Mouse (Mus musculus): Measurements from ENCODE around the gene Ubald1.

Ubald1 gene

GRCm38 (mm10) chr16:4871926-4872325 lies 8.2 kb downstream of the Ubald1 start:
- no peak for DNase-seq (ENCODE audit: low read depth, low spot score)

DNA sequence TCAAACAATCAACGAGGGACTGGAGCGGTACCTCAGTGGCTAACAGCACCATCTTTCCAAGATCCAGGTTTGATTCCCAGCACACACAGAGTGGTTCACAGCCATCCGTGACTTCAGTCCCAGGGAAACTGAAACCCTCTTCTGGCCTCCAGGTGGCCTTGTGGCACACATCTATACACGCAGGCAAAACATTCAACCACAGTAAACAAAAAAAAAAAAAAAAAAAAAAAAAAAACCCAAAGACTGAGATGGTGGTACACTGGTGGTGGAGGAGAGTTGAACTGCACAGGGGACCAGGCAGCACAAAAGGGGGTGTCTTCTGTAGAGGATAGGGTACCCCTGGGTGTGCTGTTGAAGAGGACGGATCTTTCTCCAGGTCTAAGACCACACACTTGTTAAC lies 9.6 kb downstream of the Ubald1 start:
- DNase-seq (ENCODE audit: low read depth, low spot score): no peak

GRCm38 (mm10) chr16:4866101-4866695 lies 13.9 kb downstream of the Ubald1 start:
- DNase-seq (ENCODE audit: low read depth, low spot score): no peak

GRCm38 (mm10) chr16:4863742-4864141 lies 16.4 kb downstream of the Ubald1 start:
- no peak for DNase-seq (ENCODE audit: low read depth, low spot score)

DNA sequence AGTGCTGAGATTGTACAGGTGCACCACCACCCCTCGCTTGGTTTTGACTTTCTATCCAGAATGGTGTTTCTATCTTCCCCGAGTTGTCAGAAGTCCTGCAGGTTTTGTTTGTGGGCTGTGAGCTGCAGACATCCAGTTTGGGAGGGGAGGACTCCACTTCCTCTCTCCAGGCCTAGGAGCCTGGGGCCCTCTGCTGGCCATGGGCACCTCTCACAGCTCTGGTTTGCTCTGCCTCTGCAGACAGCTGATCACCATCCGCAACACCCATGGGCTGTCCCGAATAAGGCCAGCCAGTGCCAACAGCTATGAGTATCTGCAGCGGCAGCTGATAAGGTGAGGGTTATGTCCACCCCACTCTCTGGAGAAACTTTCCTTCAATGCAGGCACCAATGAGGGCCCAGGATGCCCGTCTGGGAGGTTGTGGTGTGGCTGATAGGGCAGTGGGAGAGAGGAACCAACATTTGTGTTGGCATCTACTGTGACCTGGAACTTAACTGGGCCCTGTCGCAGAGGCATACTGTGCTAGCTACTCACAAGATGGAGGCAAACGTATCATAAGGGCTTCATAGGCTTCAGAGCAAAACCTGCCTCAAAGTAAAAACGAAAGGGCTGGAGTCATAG lies 17.1 kb downstream of the Ubald1 start:
- DNase-seq (ENCODE audit: low read depth, low spot score): no peak

GRCm38 (mm10) chr16:4861392-4861791 lies 18.7 kb downstream of the Ubald1 start:
- DNase-seq (ENCODE audit: low read depth, low spot score): no peak

- no peak for DNase-seq (ENCODE audit: low read depth, low spot score)
These were observed 25.0 kb downstream of the Ubald1 start for GRCm38 (mm10) chr16:4855046-4855650.

DNA sequence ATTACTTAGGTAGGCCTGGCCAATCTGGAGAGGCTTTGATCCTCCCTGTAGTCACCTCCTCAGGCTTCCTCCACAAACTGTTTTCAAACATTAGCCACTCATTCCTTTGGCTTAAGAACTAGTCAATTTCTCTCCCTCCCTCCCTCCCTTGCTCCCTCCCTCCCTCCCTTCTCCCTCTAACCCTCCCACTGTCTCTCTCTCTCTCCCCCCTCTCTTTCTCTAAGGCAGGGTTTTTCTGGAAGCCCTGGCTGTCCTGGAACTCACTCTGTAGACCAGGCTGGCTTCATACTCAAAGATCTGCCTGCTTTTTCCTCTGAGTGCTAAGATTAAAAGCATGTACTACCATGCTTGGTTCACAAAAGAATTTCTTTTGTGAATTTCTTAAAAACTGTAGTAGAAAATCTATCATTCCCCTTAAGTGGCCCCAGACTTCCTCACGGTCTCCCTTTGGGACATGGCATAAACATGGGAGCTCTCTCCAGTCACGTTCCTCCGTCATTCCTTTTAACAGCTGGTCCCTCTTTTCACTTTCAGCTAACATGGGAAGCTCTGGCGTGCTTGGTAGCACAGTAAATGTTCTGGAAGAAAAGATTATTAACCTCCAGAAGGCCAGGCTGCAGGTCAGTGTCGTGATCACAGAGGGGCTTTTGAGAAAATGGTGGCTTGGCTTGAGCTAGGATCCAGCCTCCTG lies 29.0 kb downstream of the Ubald1 start:
- DNase-seq (ENCODE audit: low read depth, low spot score): no peak

- no peak for DNase-seq (ENCODE audit: low read depth, low spot score)
These were observed 29.8 kb downstream of the Ubald1 start for GRCm38 (mm10) chr16:4850361-4850760.

- no peak for DNase-seq (ENCODE audit: low read depth, low spot score)
These were observed 32.0 kb downstream of the Ubald1 start for GRCm38 (mm10) chr16:4848090-4848489.

GRCm38 (mm10) chr16:4847041-4847440 lies 33.1 kb downstream of the Ubald1 start:
- no peak for DNase-seq (ENCODE audit: low read depth, low spot score)

- no peak for DNase-seq (ENCODE audit: low read depth, low spot score)
These were observed 39.9 kb downstream of the Ubald1 start for GRCm38 (mm10) chr16:4840231-4840630.

- DNase-seq (ENCODE audit: low read depth, low spot score): no peak
These were observed 40.6 kb downstream of the Ubald1 start for GRCm38 (mm10) chr16:4839552-4839951.

DNA sequence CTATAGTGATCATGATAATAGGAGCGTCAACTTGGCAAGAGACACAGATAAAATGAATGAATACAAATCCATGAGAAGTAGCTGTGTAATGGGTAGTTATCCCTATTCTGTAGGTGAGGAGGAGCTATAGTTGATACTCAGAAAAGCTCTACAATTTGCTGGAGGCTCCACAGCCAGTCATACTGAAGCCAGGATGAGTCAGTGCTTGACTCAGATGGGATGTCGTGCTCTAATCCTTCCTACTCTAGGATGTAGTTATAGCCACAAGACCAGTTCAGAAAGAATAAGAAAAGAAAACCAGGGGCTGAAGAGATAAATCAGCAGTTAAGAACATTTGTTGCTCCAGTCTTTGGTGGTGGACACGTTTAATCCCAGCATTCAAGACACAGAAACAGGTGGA lies 42.5 kb downstream of the Ubald1 start:
- no peak for DNase-seq (ENCODE audit: low read depth, low spot score)

- no peak for DNase-seq (ENCODE audit: low read depth, low spot score)
These were observed 44.9 kb downstream of the Ubald1 start, which contains the start of gene 4930562C15Rik for GRCm38 (mm10) chr16:4835191-4835590. Gene 4930562C15Rik (plus strand): TSS chr16:4835416.

DNA sequence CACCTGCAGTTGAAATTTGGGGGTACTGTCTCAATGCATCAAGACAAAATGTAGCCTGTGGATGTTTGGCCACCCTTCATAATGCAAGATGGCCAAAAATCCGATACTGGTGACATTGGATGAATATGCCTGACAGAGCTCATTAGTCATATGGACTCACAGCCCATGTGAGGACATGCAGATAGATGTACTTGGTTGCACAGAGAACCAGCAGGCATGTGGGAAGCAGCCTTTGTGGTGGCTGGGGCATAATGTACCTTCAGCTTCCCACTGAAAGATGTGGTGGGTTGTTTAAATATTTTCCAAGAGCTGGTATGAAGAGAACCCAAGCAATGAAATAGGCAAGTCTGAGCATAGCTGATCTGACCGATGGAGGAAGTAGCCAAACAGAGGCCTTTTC lies 46.3 kb downstream of the Ubald1 start:
- no peak for DNase-seq (ENCODE audit: low read depth, low spot score)

- DNase-seq (ENCODE audit: low read depth, low spot score): no peak
These were observed 48.3 kb downstream of the Ubald1 start for GRCm38 (mm10) chr16:4831650-4832419.

GRCm38 (mm10) chr16:4829271-4829900 lies 50.7 kb downstream of the Ubald1 start:
- DNase-seq (ENCODE audit: low read depth, low spot score): no peak

GRCm38 (mm10) chr16:4827639-4828038 lies 52.5 kb downstream of the Ubald1 start:
- no peak for DNase-seq (ENCODE audit: low read depth, low spot score)

All from retina, postnatal 7 days (tissue).